Mouse (Mus musculus): ENCODE measurements around the gene Adamts20. TPM values are rescaled to one million over a fixed set of nuclear protein-coding genes. Genes with fewer than 3 reads are reported as not detected.
A peak's percentile ranks its signal among the peaks of the same experiment; 100 is the strongest.

Adamts20 gene
- total RNA-seq, 2 experiments from 2014 or later: 8.9 to 11.0 TPM

DNA sequence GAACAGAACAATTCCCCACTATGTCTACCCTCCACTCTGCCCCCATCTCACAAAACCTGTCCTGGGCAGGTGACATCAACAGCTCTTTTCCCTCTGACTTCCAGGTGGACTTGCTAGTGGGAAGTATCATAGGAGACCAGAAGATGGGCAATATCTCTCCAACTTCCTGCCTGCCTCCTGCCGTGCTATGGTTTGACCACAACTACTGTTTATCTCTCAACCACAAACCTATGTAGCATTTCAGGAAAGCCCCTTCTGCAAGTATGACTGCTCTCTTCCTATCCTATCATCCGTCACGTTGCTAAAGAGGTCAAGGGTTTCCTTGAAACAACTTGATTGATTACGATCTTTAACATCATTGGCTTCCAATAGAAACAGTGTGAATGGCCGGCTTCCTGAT, 12.4 kb downstream of the Adamts20 start:
- no peak for DNase-seq (ENCODE audit: low spot score in 2 of 2)
- intact Hi-C loops (cut with DNase I): no loop called here

DNA sequence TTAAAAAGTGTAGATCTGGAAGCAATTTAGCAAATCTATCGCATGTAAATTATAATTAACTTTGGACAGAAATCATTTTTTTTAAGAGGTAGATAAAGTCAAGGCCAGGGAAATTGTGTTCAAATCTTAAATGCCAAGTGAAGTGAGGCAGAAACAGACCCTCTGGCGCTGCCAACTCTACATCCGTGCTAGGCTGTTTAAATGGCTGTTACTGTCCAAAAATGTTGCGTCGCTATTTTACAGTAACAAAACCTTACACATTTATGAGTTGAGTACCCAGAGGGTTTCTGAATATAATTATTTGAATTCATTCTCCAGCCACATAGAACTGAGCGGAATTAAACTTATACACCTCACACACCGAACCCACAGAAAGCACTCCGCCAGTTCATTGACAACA, 13.6 kb downstream of the Adamts20 start:
- intact Hi-C loops (cut with DNase I): no loop called here
- DNase-seq (ENCODE audit: low spot score in 2 of 2): no peak

DNA sequence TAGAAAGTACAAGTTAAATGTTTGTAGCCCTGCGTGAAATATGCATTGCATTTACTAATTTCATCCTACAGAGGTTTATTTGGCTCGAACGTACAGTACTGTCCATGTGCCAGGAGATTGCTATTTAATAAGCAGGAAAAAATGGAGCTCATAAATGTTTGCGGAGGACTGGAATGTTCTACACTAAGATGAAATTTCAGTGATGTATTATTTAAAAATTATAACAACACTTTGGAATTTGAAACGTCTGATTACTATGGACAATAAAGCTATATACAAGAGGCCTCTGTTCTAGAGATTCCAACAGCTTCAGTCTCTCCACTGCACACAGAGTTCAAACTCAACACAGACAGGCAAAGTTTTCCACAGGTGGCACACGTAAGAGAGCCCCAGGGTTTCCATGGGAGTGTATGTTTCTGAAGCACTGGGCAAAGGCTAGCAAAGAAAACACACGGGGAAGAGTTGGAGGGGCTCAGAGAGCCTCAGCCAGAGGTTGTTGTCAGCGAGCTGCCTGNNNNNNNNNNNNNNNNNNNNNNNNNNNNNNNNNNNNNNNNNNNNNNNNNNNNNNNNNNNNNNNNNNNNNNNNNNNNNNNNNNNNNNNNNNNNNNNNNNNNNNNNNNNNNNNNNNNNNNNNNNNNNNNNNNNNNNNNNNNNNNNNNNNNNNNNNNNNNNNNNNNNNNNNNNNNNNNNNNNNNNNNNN, 20.6 kb downstream of the Adamts20 start:
- no peak for DNase-seq (ENCODE audit: low spot score in 2 of 2)
- intact Hi-C loops (cut with DNase I): loop anchor here (10.0 kb wide), 1 partner anchor 50 kb away; no protein-coding TSS in a partner anchor

DNA sequence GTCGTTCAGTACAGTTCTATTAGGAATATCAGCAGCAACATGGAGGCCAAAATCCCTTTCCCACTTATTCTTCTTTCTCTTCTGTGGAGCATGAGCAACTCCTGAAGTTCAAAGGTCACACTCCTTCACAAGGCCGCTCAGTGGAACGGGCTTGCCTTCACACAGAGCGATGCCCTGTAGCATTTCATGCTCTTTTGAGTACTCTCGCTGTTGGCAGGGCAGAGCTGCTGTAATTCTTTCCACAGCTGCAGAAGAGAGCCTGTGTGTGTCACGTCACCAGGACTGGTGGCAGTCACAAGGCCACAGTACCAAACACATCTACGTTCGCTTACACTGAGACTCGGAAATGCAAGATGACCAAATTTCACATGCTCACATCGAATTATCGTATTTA, 21.2 kb downstream of the Adamts20 start:
- no peak for DNase-seq (ENCODE audit: low spot score in 2 of 2)
- intact Hi-C loops (cut with DNase I): loop anchor here (10.0 kb wide), 1 partner anchor 49 kb away; no protein-coding TSS in a partner anchor

DNA sequence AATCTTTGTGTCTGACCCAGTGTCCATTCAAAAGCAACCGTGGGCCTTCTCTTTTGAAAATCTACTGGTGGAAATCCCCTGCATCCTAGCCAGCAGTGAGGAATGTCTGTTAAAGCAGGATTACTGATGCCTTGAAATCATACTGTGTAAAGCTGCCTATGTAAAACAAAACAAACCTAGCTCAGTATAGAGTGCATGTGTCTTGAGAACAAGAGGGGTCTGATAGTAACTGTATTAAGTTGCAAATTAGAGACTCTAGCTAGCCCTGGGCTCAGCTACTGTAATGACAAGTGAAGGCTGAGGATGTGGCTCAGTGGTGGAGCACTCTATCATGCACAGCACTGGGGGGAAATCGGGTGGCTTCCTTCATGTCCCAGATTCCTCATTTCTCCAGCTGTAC, 22.2 kb downstream of the Adamts20 start:
- intact Hi-C loops (cut with DNase I): loop anchor here (10.0 kb wide), 1 partner anchor 48 kb away; no protein-coding TSS in a partner anchor
- no peak for DNase-seq (ENCODE audit: low spot score in 2 of 2)

DNA sequence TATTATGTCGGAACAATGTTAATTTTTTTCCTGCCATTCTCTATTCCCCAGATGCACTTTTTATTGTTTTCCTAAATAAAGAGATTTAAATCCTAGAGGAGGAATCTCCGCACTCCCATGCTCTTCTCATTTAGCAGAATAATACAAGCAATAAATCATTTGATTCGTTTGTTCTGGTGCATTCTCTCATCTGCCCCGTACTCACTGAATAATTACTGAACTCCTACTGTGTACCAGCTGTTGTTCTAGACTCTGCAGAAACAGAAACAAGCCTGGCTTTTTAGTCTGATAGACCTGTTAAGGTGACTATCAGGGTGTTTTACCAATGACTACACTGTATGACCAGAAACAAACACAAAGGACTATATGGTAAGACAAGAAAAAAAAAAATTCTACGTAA, 29.7 kb downstream of the Adamts20 start:
- intact Hi-C loops (cut with DNase I): no loop called here
- DNase-seq (ENCODE audit: low spot score in 2 of 2): no peak

DNA sequence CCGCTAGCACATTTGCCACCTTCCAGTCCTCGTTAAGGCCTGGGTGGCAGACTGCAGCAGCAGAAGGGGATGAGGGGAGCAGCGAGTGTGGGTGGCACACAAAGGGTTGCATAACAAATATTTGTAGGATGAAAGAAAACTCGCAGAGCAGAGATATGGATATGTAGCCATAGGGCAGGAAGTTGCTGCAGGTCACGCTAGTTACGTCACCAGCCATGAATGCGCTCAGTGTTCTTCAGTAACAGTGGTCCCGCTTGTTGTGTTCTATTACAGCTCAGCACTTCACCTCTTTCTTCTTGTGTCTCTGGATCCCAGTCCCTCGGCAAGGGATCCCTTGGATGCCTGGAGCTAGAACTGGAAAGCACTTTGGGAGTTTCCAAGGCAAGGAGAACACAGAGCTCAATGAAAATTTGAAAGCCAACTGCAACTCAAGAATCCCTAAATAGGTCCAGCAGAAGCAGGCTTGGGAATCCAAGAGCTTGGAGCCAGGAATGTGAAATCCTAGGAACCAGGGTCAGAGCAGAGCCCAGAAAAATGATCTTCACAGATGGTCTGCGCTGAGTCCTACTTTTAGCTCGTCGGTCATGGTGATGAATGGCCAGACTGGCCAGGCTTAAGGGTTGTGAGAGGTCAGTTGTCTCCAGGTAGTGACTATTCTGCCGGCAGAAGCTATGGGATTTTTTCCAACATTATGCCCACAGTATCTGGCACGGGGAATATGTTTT, 34.4 kb downstream of the Adamts20 start:
- DNase-seq (ENCODE audit: low spot score in 2 of 2): no peak
- intact Hi-C loops (cut with DNase I): no loop called here

DNA sequence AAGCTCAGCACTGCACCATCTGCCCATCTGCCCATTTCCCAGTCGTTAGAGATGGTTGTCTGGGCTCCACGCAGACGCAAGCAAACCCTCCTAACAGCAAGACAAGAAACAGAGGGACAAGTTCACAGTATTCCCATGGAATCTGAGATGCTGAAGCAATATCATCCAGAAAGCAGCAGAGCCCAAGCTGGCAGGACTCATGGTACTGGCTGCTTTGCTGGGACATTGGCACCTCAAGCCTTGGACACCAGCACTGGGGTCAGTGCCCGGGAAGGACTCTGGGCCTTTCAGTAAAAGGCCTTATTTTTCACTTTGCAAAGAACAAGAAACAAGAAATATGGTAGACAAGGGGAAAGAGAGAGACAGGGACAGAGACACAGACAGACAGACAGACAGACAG, 36.5 kb downstream of the Adamts20 start:
- intact Hi-C loops (cut with DNase I): no loop called here
- DNase-seq (ENCODE audit: low spot score in 2 of 2): no peak

DNA sequence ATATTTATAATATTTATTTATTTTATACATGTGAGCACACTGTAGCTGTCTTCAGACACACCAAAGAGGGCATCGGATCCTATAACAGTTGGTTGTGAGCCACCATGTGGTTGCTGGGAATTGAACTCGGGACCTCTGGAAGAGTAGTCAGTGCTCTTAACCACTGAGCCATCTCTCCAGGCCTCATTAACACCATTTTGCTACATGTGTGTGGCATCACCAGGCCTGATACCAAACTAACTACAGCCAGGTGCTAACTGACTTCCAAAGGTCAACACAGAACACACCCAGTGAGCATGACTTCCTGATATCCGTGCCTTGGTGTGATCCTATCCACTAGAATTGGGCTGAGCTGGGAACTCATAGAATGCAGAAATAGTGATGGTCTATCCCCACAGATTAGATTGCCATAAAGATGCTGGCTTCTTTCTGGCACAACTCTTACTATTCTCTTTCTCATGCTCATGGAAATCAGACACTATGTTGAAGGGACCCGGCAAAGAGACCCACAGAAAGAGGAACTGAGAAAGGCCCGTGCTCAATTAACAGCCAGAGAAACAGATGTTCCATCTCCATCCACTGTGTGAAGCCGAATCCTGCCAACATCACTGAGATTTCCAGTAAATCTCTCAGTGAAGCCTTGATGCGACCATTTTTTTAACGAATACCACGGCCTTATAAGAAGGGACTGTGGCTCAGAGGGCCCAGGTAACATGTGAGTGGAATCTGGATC, 37.6 kb downstream of the Adamts20 start:
- no peak for DNase-seq (ENCODE audit: low spot score in 2 of 2)
- intact Hi-C loops (cut with DNase I): no loop called here

DNA sequence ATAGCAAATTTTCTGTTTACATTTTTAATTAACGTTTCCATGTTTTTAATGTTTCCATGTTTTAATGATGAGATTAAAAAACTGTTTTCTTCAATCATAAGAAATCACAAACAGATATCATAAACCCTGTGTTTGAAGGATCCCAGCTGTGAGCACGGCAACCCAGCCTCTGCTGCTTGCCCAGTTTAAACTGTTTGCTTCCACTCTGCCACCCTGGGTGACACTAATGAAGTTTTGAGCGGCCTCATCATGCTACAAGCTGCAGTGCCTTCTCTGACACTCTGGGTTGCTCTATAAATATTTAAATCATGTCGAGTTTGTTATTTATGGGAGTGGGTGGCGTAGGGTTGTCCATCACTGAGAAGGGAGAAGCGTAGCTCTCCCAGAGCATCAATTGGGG, 44.7 kb downstream of the Adamts20 start:
- DNase-seq (ENCODE audit: low spot score in 2 of 2): no peak
- intact Hi-C loops (cut with DNase I): no loop called here

DNA sequence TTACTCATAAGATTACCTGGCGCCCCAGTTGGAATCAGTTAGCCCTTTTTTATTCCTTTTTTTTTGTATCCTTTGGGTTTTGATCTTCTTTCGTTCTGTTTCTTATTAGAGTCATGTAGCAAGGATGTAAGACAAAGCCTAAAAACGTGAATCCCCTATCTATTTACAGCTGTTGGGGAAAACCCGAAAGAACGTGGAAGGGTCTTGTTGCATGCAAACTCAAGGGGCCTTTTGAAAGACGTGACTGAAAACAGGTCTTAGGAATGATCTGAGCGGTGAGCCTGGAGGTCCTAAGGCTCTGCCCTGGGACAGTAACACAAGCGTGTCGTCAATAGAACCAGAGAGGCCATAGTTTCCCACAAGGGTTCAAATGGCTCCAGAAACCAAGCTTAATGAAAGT, 46.1 kb downstream of the Adamts20 start:
- no peak for DNase-seq (ENCODE audit: low spot score in 2 of 2)
- intact Hi-C loops (cut with DNase I): no loop called here

DNA sequence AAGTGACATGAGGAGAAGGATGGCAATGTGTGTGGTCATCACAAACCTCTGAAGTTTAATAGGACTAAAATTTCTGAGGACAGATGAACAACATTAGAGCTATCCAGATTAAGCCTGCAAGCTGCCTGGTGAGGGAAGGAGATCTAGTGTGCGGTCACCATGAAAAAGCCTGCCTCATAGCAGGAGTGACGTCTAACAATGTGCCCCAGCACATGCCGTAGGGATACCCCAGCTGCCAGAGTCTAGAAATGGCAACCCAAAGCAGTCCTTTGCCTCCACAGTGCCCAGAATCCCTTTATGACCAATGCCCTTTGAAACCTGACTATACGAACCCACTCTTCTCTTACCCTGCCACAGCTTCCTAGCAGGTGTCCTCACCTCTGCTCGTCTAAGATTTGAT, 46.8 kb downstream of the Adamts20 start:
- DNase-seq (ENCODE audit: low spot score in 2 of 2): no peak
- intact Hi-C loops (cut with DNase I): no loop called here

DNA sequence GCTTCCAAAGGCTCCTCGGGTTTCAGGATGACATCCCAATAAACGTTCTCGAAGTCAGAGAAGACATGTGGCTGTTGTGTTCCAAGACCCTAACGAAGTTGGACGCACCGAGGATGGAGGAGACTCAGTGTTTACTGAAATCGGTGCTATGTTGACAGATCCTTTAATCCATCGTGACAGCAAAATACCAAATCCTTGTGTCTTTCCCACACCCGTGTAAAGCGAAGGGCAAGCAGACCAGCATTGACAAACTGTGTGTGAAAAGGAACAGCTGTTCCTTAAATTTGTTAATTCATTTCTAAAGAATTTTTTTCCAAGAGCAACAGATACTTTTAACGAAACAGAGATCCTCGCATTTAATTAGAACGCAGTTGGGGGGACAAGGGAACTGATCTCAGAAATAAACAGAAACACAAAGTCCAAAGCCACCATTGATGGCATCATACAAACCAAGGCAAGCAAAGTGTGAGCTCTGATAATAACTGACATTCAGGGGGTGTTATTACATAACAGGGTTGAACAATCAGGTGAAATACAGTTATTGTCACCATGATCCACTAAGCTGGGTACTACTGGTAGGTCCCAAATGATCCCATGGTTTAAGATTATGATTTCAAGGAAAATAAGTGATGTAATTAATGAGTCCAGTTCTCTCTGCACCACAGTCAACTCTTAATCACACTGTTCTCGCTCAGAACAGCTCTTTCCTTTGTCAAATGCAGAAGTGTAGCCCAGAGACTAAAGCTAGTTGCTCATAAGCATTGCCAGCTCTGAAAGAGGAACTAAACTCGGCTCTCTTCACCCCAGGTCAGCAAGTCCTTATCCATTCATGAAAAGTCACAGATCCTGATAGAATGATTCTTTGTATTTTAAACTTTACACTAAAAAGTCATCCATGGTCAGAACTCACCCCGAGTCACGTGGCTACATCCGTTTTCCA, 47.7 kb downstream of the Adamts20 start:
- DNase-seq (ENCODE audit: low spot score in 2 of 2): no peak
- intact Hi-C loops (cut with DNase I): no loop called here

DNA sequence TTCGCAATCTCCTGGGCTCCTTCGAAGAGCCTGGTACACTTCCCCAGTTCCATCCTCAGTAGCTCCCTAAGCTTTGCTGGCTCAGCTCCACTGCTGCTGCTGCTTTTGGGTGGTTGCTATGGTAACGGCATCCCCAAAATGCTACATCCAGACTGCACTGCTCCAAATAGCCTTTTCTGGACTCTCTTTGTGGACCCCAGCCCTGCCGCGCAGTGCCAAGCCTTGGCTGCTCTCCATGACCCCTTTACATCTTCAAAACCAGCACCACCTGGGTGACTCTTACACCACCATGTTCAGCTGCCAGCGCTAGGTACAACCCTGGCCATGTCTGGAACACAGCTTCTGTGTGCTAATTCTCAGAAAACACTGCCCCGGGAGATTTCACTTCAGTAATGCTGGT, 55.4 kb downstream of the Adamts20 start:
- intact Hi-C loops (cut with DNase I): no loop called here
- peak; percentile 68 to 77 for DNase-seq (ENCODE audit: low spot score in 2 of 2)

DNA sequence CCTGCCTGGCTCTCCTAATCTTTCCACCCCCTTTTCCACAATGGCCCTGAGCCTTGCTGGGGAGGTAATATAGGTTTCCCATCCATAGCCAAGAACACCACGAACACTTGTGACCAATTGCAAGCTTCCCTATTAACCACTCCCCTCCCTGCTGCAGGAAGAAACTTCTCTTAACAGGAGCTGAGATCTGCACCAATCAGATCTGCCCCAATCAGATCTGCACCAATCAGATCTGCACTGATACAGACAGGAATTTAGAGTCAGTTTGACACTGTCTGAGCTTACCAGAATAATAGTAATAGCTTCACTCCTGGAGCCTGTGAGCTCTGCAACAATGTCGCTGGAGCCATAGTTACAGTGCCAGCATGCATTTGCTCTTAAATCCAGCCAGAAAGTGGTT, 58.9 kb downstream of the Adamts20 start:
- intact Hi-C loops (cut with DNase I): no loop called here
- no peak for DNase-seq (ENCODE audit: low spot score in 2 of 2)

DNA sequence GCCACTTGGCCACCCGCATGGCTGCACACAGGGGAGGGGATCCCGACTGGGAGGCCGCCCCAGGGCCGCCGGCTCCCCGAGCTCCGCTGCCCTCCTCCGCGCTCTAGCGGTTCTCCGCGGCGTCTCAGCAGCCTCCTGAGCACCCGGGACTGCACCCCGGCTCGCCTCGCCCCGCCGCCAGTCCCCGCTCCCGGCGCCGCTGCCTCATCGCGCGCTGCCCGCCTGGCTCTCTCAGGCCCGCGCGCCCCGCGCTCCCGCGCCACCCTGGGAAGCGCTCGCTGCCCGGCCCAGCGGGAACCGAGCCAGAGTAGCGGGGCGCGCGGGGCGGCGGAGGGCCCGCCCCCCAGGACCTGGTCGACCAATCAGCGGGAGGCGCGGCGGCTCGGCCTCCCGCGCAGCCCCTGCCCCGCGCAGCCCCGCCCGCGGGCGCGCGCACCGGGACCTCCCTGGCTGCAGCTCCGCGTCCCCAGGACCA, 61.1 kb downstream of the Adamts20 start:
- intact Hi-C loops (cut with DNase I): no loop called here
- DNase-seq (ENCODE audit: low spot score in 2 of 2): peak; percentile 89 to 94

DNA sequence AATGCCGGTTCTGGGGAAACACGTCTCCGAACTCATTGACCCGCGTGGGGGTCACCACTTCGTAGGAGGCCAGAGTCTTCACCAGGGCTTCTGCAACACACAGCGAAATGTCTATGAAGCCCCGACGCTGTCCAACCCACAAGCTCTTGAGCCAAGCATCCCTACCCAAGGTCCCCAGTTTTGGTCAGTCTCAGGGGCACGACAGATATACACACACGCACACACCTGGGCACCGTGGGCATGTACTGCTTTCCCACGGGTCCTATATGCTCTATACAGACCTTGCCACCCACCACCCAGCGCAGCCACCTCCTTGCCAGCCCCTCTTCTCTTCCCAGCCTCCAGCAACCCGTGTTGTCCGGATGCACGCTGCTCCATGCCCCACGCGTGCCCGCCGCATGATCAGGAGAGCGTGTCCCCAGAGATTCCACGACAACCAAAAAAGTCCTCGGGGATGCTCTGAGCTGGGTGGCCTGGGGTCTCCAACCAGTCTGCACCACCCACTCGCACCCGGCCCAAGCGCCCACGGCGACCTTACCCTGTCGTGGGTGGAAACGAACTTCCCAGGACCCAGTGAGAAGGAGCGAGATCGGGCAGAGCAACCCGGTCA, 61.7 kb downstream of the Adamts20 start:
- peak; percentile 18 to 34 for DNase-seq (ENCODE audit: low spot score in 2 of 2)

DNA sequence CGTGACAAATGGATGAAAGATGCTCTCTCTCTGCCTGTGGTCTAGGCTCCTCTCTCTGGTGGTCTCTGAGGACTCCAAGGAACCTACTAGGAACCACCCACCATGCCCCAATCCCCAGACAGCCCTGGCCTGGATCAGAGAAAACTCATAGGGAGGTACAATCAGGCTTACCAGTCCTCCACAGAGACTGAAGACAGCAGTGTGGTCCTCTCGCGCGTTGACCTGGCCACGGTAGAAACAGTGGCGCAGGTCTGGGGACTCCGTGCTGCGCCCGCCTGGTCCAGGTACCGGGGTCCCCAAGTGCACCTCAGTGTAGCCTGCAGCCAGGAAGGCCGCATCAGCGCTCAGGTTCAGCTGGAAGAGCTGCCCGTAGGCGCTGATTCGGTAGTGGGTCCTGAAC, 62.2 kb downstream of the Adamts20 start:
- intact Hi-C loops (cut with DNase I): no loop called here
- DNase-seq (ENCODE audit: low spot score in 2 of 2): peak in 1 of 2 experiments; percentile 16

More for the DNA sequence above, 61.7 kb downstream of the Adamts20 start:
- intact Hi-C loops (cut with DNase I): no loop called here

DNA sequence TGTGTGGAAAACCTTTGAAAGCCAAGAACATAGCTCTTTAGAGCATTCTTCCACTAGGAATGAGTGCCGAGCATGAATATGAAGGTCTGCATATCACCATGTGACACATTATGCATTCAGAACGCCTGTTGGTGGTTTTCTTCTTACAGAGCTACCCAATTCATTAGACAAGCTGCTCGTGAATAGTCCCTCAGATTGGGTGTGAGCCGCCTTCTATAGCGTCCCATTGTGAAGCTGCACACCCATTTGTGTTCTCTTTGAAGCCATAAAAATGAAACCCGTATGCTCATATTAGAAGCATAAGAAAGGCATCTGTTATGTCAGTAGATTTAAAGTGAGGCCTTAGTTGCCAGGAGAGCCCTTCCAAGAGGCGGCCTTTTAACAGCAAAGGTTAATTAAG, 72.5 kb downstream of the Adamts20 start:
- intact Hi-C loops (cut with DNase I): loop anchor here (10.0 kb wide), 1 partner anchor 52 kb away; no protein-coding TSS in a partner anchor
- no peak for DNase-seq (ENCODE audit: low spot score in 2 of 2)
